Mouse (Mus musculus): ENCODE data around the gene Mdga1.
"Not testable (repeated sequence)": the region's sequence is repeated elsewhere in the genome, so short reads cannot be mapped to it uniquely, and the experiment has no call there.

The Mdga1 gene

GRCm38 (mm10) chr17:29799398-29800095 lies 170.3 kb downstream of the Mdga1 start:
- no peak for DNase-seq (ENCODE audit: inconsistent ontology term)

- DNase-seq (ENCODE audit: inconsistent ontology term): no peak
These were observed 171.7 kb downstream of the Mdga1 start for GRCm38 (mm10) chr17:29798151-29798550.

GRCm38 (mm10) chr17:29796787-29797186 lies 173.1 kb downstream of the Mdga1 start:
- no peak for DNase-seq (ENCODE audit: inconsistent ontology term)

GRCm38 (mm10) chr17:29796086-29796485 lies 173.8 kb downstream of the Mdga1 start:
- peak; percentile 62 for DNase-seq (ENCODE audit: inconsistent ontology term)

GRCm38 (mm10) chr17:29795050-29795770 lies 174.7 kb downstream of the Mdga1 start:
- no peak for DNase-seq (ENCODE audit: inconsistent ontology term)

GRCm38 (mm10) chr17:29791531-29792050 lies 178.3 kb downstream of the Mdga1 start:
- no peak for DNase-seq (ENCODE audit: inconsistent ontology term)

- DNase-seq (ENCODE audit: inconsistent ontology term): peak; percentile 59
These were observed 179.6 kb downstream of the Mdga1 start for GRCm38 (mm10) chr17:29790231-29790740.

- DNase-seq (ENCODE audit: inconsistent ontology term): no peak
These were observed 180.2 kb downstream of the Mdga1 start for GRCm38 (mm10) chr17:29789715-29790114.

GRCm38 (mm10) chr17:29788573-29788972 lies 181.3 kb downstream of the Mdga1 start:
- no peak for DNase-seq (ENCODE audit: inconsistent ontology term)

GRCm38 (mm10) chr17:29784820-29785219 lies 185.1 kb downstream of the Mdga1 start:
- no peak for DNase-seq (ENCODE audit: inconsistent ontology term)

GRCm38 (mm10) chr17:29781472-29781871 lies 188.4 kb downstream of the Mdga1 start:
- DNase-seq (ENCODE audit: inconsistent ontology term): not testable (repeated sequence)

- DNase-seq (ENCODE audit: inconsistent ontology term): no peak
These were observed 191.9 kb downstream of the Mdga1 start for GRCm38 (mm10) chr17:29778021-29778420.
